Mouse (Mus musculus) frontal cortex, postnatal 14 days (tissue): ENCODE results near the gene Neurl1a.
A peak's percentile ranks its signal among the peaks of the same experiment; 100 is the strongest.
"Not testable (repeated sequence)": the region's sequence is repeated elsewhere in the genome, so short reads cannot be mapped to it uniquely, and the experiment has no call there.

Experiments used
- DNase-seq, 2 experiments: peaks; one replicate each; pipeline ENCODE4 v3.0.0; 2022; ENCODE audit warnings: low spot score in 2 of 2

Gene Neurl1a

DNA sequence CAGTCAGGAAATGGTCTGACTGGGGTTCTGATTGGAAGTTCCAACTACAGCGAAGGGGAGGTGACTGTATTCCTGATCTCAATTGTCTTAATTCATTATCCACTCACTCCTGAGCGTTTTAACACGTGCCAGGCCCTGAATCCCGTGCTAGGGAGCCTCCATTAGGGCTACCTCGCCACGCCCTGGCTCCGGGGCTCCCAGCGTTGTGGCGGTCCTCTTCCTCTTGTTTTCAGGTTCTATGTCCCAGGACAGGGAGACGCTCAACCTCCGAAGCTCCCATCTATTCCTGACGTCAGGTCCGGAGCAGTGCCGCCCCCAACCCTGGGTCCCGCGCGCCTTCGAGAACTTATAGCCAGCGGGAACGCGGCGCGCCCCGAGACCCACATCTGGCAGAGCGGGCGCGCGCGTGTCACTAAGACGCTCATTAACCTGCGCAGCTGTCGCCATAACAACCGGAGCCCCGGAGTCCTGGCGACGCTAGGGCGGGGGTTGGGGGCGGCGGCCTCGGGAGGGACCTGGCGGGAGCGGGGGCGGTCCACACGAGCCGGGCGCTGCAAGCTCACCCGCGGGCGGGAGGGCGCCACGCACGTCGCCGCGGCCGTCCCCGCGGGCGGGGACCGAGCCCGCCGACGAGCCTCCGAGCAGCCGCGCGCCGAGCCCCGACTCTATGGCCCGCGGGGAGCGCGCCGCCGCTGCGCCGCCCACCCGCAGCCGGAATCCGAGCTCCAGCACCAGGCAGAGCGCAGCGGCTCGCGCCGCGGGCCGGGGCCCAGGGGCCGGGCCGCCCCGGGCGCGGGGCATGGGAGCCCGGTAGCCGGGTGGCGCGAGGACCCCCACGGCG, at the start of gene Neurl1a:
Gene Neurl1a, plus strand, starts transcription at position 390 of the 841 bp plus-strand sequence.
- DNase-seq, result peak; percentile 55 to 58

DNA sequence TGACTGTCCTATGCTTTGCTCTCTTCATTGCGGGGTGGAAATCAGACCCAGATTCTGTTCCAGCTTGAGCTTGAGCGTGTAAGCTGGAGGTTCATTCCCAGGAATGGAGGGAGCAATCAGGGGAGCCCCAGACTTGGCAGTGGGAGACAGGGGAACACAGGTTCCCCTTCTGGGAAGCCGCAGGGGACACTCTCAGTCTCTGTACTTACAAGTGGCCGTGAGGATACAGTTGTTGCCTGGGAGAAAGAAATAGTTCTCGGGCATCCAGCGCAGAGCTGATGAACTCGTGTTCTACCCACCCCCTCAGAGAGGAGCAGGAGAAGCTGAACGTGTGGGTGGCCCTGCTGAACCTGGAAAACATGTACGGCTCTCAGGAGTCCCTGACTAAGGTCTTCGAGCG, 49.8 kb upstream of the Neurl1a start:
- DNase-seq, result no peak

- no peak for DNase-seq
These were observed 48.0 kb upstream of the Neurl1a start for GRCm38 (mm10) chr19:47130551-47131125.

- DNase-seq, result no peak
These were observed 45.5 kb upstream of the Neurl1a start for GRCm38 (mm10) chr19:47133161-47133560.

DNA sequence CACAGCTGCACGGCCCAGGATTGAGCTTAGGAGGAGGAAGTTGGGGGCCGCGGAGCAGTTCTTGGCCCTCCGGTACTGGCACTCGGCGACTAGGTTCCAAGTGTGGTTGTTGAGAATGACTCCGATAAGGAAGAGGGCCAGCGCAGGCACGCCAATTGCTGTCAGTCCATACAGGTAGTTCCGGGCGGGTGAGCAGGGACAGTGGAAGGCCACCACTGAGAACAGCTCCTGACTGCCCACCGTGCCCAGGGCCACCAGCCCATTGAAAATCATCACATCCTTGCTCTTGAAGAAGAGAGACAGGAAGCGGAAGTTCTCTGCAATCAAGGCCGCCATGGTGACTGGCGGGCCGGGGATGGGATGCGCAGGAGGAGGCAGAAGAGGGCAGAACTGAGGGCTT, 43.1 kb upstream of the Neurl1a start:
- DNase-seq, result no peak

GRCm38 (mm10) chr19:47136170-47136569, 42.5 kb upstream of the Neurl1a start:
- no peak for DNase-seq

GRCm38 (mm10) chr19:47137051-47137581, 41.5 kb upstream of the Neurl1a start:
- DNase-seq, result no peak

GRCm38 (mm10) chr19:47137771-47138421, 40.7 kb upstream of the Neurl1a start, which contains the start of gene Calhm2:
TSS of gene Calhm2 (minus strand) at chr19:47138294.
- peak in 1 of 2 experiments; percentile 40 for DNase-seq

DNA sequence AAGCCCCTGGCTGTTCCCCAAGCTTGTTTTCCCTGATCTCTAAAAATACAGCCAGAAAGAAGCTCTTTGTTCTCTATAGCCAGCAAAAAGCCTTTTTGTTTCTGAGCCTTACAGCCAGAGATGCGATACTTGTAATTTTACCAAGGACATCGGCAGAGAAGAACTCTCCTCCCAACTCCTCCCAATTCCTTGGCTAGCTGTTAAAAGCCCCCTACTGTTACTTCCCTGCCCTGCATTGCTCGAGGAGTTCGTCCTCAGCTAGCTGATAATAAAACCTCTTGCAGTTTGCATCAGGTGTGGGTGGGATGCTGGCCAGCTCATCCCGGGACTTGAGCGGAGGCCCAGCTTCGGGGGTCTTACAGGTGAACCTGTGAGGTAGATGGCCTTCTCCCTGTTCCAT, 39.0 kb upstream of the Neurl1a start:
- DNase-seq, result not testable (repeated sequence)

GRCm38 (mm10) chr19:47142438-47142837, 36.2 kb upstream of the Neurl1a start:
- no peak for DNase-seq

DNA sequence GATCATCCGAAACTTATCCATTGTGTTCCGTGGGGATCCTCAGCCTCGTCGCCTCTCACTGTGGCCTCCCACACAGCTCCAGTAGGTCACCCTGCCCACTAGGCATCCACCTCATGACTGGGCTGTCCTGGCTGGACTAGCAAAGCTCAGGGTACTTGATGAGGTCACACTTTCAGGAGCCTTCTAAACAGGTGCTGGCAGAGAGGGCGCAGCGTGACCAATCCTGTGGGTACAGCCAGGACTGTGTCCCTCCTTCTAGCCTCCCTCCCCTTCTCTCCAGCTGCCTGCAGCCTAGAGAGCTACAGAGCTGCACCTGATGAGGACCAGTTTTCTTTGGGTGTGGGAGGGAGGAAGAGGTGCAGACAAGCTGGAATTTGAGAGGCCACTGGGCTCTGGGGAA, 34.5 kb upstream of the Neurl1a start, which contains the start of gene Calhm1:
Gene Calhm1, minus strand, starts transcription at position 101 of the 400 bp plus-strand sequence.
- no peak for DNase-seq

GRCm38 (mm10) chr19:47148267-47148847, 30.3 kb upstream of the Neurl1a start:
- DNase-seq, result no peak

DNA sequence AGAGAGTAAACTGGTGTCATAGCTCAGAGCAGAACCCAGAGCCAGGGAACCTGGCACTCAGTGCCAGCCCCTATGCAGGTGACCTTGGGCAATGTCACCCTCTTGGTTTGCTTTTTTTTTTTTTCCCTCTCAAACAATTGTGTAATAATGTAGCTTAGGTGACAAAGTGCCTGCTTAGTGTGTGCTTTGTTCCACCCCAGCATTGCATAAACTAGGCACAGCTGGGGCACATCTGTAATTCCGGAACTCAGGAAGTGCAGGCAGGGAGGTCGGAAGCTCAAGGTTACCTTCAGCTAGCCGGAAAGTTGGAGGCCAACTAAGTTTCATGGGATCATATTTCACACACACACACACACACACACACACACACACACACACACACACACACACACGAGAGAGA, 28.8 kb upstream of the Neurl1a start:
- no peak for DNase-seq

DNA sequence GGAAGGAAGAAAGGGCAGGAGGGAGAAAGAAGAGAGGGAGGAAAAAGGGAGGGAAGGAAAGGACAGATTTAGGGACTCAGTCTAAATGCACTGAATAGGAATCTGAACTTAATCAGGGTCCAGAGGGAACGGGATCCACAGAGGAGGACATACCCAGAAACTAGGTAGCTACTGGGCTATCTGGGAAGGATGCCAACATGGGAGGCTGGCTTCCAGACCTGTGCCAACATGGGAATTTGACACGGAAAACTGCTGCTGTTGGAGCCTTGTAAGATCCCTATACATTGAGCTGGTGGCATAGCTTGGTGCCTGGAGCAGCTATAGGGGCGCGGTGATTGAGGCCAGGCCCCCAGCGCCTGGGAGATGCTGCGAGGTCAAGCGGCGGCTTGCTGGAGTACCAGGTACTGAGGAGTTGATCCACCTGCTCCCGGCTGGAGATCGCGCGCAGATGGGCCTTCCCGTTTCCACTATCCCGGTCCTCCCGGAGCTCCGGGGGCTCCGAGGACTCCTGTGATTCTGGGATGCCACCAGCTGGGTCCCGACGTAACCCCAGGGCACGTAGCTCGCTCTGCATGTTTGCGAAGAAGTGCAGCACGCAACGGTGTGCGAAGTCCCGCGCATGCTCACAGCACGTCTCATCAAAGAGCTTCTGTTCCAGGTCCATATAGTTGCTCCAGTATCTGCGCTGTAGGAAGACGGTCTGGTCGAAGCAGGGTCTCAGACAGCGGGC, 27.1 kb upstream of the Neurl1a start:
- no peak for DNase-seq

GRCm38 (mm10) chr19:47152062-47152369, 26.6 kb upstream of the Neurl1a start:
- no peak for DNase-seq

DNA sequence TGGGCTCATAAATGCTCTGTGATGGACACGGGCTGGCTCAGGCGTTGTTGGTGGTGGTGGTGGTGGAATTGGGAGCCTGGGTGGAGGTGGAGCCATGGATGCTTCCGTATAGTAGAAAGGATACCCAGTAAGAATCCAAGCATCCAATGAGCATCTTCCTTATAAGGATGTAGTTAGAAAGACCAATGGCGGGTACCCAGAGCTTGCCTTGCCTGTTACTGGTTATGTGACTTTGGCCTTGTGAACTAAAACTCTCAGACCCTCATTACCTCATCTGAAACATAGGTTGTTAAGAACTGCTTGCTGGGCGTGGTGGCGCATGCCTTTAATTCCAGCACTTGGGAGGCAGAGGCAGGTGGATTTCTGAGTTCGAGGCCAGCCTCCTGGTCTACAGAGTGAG, 24.9 kb upstream of the Neurl1a start:
- no peak for DNase-seq

DNA sequence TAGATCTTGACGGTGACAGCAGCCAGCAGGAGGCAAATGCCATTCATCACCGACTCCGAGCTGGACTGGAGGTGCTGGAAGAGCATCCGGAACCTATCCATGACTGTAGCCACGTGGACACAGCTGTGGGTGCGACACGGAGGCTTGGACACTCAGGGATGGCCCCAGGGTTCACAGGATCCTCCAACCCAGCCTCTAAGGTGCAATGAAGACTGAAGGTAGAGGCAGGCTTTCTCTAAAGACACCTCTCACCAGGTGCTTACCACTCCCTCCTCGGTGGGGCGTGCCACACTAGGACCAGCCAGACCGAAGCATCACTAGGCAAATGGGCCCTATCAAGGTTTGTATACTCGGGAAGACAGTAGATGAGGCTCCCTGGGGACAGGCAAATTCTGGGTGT, 21.0 kb upstream of the Neurl1a start, which contains the start of gene Calhm3:
Gene Calhm3, minus strand, starts transcription at position 101 of the 400 bp plus-strand sequence.
- no peak for DNase-seq

DNA sequence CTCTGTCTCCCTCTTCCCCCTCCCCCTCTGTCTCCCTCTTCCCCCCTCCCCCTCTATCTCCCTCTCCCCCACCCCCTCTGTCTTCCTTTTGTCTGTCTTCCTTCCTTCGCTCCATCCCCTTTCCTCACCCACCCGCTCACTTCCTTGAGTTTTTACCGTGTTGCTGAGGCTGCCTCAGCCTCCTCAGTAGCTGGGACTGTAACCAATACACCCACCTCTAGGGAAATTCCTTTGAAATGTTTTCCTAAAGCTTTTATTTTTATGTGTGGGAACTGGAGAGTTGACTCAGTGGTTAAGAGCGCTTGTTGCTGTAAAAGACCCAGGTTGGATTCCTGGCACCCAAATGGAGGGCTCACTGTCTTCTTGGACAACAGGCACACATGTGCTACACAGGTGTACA, 17.0 kb upstream of the Neurl1a start:
- no peak for DNase-seq

DNA sequence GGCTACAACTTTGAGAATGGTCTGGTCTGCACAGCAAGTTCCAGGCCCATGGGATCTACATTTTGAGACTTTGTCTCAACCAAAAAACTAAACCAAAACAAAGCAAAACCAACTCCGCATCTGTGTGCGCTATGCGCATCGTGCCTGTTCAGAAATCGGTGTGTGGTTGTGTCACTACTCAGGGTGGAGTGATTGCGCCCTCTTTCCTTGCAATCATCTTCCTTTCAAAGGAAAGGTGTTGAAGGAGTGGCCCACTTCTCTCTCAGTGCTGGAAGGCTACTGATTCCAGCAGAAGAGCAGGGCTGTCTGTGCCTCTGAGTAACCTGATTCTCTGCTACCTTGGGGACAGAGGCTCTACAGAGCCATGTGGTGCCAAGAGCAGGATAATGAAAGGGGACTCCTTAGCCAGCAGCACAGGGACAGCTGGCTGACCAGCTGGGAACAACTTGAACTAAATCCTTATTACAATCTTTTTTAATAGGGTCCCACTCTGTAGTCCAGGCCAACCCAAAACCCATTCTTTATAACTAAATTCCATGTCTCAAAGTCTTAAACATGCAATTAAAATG, 15.4 kb upstream of the Neurl1a start:
- DNase-seq, result no peak

GRCm38 (mm10) chr19:47166758-47167157, 11.9 kb upstream of the Neurl1a start:
- DNase-seq, result no peak

GRCm38 (mm10) chr19:47167617-47168214, 10.9 kb upstream of the Neurl1a start:
- no peak for DNase-seq
